Mouse (Mus musculus): ENCODE results near the gene Fam198a. TPM values are rescaled to one million over a fixed set of nuclear protein-coding genes. Genes with fewer than 3 reads are reported as not detected.

Fam198a gene
- 2.7 and 3.5 TPM in 2 replicates for polyA plus RNA-seq (2015; fragmentation: Nextera tagmentation; extraction: Ambion mirVana)

DNA sequence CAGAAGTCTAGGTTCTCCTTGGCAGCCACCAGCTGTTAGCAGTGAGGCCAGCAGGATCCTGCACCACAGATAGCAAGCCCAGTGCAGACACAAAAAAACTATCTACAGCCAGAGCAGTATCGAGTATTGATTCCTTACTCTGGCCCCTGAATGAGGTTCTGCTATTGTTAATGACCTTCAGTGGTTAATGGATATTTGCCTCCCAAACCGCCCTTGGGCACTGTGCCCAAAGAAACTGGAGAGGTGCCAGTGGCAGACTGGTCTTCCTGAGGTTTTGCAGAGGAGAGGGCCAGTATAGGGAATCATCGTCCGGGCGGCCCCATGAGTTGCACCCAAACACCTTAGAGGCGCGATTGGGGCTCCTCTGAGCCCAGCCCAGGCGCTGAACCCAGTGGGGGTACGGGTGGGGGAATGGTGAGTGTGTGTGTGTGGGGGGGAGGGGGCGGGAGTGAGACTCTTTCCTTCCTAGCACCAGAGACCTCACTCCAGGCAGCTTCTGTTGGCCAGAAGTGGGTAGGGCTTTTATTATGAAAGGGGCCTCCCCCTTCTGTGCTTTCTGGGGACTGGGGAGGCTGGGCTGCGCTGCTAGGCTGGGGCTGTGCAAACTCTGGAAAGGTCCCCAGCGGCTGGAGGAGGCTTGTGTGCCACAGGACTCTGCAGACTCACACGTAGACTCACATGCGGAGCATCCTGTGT, at the start of gene Fam198a:
TSS of gene Fam198a (plus strand) at position 571 of the 696 bp plus-strand sequence.
- Histone ChIP-seq H3K4me3 (ENCODE audit: low read length) (peak within 1 kb of the TSS; percentile 43), H3K4me2 (ENCODE audit: low read depth, low read length) (peak within 1 kb of the TSS; percentile 54), H3K4me1 (ENCODE audit: control insufficient read depth, insufficient read depth, low read length) (peaks cover 14% of the 10 kb centered on the region), H3K9me3 (ENCODE audit: control insufficient read depth, low read length) (no peaks in the 10 kb centered on the region), H3K9ac (ENCODE audit: low read depth, low read length) (peak within 1 kb of the TSS; percentile 64), H3K27ac (ENCODE audit: low read length) (peak within 1 kb of the TSS; percentile 65), H3K27me3 (replicated peaks; ENCODE audit: control insufficient read depth, insufficient read depth, low read length) (no peaks in the 10 kb centered on the region), H3K36me3 (ENCODE audit: control insufficient read depth, insufficient read depth, low read length) (no peaks in the 10 kb centered on the region)
- 2% methylated on average over 14 of the region's 14 CpGs for WGBS
- ATAC-seq = peak; percentile 91

DNA sequence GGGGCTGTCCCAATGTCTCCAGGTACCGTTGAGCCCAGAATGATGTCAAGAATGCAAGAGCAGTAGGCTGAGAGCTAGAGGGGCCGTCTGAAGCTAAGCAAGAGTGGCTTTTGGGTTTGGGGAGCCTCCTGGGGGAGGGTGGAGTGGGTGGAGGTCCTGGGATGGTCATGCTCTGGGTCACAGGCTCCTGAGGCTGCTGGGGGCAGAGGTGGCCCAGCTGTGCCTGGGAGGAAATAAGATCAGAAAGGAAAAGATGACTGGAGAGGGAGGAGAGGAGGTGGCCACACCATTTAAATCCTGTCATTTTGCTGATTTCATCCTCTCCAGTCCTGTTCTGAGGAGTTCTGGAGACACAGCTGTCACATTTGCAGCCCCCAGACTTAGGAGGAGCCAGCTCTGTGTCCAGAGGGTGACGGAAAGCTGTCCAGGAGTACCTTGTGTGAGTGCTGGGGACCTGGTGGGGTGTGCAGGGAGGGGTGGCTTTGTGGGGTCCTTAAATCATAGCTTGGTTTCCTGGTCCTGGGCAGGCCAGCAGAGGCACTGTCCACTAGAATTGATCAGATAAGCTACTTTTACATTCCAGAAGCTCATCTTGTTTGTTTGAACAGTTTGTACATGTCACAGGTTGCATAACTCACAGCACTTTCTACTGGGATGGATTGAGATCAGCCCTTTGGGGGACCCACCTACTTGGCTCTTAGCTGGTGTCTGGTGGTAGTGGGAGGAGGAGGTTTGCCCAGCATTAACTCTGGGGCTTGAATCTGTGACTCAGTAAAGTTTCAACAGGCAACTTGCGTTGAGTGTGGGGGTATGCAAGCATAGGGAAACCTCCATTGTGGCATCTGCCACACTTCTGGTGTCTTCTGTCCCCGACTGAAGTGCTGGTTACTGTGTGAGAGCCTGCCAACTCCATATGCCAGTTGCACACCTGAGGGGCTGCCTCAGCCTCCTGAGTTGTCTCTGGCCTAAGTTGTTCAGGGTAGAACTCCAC, 48.8 kb upstream of the Fam198a start:
- 66% methylated on average over 5 of the region's 5 CpGs for WGBS
- H3K27me3 ChIP-seq (replicated peaks; ENCODE audit: control insufficient read depth, insufficient read depth, low read length) = no peaks in the 10 kb centered on the region

DNA sequence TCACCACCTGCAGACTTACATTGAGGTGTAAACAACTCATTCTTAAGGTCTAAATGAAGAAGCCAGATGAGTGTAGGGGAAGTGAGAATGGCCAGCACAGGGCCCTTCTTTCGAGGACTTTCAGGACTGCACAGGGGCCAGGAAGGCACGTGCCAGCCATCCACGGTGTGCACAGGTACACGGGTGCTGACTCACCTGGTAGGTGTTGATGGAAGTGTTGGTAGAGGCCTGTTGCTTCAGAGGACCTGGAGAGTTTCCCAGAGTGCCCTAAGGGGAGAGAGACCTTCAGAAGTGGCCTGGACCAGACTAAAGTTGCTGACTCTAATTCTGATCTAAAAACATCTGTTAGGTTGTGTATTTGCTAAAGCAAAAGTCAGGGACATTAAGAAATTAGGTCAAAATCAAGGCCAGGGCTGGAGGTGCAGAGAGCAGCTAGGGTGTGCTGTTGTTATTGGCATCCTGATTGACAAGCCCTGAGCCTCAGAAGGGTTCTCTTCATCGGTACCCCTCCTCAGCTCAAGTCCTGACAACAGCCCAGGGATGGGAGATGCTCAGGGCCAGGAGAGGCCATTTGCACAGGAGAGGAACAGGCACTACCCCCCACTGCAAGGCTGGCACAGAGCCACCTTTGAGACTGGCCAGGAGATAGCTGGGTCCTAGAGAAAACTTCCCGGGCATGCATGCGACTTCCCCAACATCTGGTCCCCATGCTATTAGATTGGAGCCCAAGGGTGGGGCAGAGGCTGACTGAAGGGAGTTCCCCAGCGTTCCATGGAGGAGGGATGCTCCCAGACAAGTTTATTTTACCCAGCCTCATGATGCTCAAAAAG, 47.1 kb upstream of the Fam198a start:
- ATAC-seq = no peak
- H3K4me3 ChIP-seq (ENCODE audit: low read length) = no peak overlapping the region
- no peak overlapping the region for H3K9ac ChIP-seq (ENCODE audit: low read depth, low read length)
- H3K36me3 ChIP-seq (ENCODE audit: control insufficient read depth, insufficient read depth, low read length) = no peaks in the 10 kb centered on the region
- H3K27me3 ChIP-seq (replicated peaks; ENCODE audit: control insufficient read depth, insufficient read depth, low read length) = no peaks in the 10 kb centered on the region
- H3K4me1 ChIP-seq (ENCODE audit: control insufficient read depth, insufficient read depth, low read length) = no peaks in the 10 kb centered on the region
- WGBS = 70% methylated on average over 8 of the region's 8 CpGs
- H3K27ac ChIP-seq (ENCODE audit: low read length) = no peak overlapping the region
- no peak overlapping the region for H3K4me2 ChIP-seq (ENCODE audit: low read depth, low read length)
- H3K9me3 ChIP-seq (ENCODE audit: control insufficient read depth, low read length) = no peaks in the 10 kb centered on the region

More for the DNA sequence above, 48.8 kb upstream of the Fam198a start:
- no peaks in the 10 kb centered on the region for H3K36me3 ChIP-seq (ENCODE audit: control insufficient read depth, insufficient read depth, low read length)
- H3K27ac ChIP-seq (ENCODE audit: low read length) = no peak overlapping the region
- no peak overlapping the region for H3K4me2 ChIP-seq (ENCODE audit: low read depth, low read length)
- no peak overlapping the region for H3K9ac ChIP-seq (ENCODE audit: low read depth, low read length)
- H3K4me1 ChIP-seq (ENCODE audit: control insufficient read depth, insufficient read depth, low read length) = peaks cover 3% of the 10 kb centered on the region; the same call in 1 of the 2 replicates
- ATAC-seq = no peak
- H3K9me3 ChIP-seq (ENCODE audit: control insufficient read depth, low read length) = no peaks in the 10 kb centered on the region
- no peak overlapping the region for H3K4me3 ChIP-seq (ENCODE audit: low read length)

DNA sequence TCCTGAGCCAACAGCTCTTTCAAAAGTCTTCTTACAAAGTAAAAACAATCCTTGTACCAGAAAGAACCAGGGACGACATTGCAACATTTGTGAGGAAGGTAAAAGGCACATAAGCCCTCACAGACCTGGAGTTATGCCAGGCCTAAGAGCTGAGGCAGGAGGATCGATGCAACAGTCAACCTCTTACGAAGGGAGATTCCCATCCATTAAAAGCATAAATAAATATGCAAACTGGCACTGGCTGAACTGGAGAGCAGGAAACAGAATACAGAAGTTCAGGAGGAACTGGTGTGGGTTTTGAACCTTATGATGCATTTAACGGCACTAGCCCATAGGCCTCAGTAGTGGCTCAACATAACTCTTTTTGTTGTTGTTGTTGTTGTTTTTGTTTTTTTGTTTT, 46.5 kb upstream of the Fam198a start:
- no peak overlapping the region for H3K4me3 ChIP-seq (ENCODE audit: low read length)
- no peak for ATAC-seq
- H3K9ac ChIP-seq (ENCODE audit: low read depth, low read length) = no peak overlapping the region
- H3K4me1 ChIP-seq (ENCODE audit: control insufficient read depth, insufficient read depth, low read length) = no peaks in the 10 kb centered on the region
- H3K27ac ChIP-seq (ENCODE audit: low read length) = no peak overlapping the region
- H3K36me3 ChIP-seq (ENCODE audit: control insufficient read depth, insufficient read depth, low read length) = no peaks in the 10 kb centered on the region
- 81% methylated on average over 4 of the region's 4 CpGs for WGBS
- H3K27me3 ChIP-seq (replicated peaks; ENCODE audit: control insufficient read depth, insufficient read depth, low read length) = no peaks in the 10 kb centered on the region
- no peak overlapping the region for H3K4me2 ChIP-seq (ENCODE audit: low read depth, low read length)
- no peaks in the 10 kb centered on the region for H3K9me3 ChIP-seq (ENCODE audit: control insufficient read depth, low read length)

DNA sequence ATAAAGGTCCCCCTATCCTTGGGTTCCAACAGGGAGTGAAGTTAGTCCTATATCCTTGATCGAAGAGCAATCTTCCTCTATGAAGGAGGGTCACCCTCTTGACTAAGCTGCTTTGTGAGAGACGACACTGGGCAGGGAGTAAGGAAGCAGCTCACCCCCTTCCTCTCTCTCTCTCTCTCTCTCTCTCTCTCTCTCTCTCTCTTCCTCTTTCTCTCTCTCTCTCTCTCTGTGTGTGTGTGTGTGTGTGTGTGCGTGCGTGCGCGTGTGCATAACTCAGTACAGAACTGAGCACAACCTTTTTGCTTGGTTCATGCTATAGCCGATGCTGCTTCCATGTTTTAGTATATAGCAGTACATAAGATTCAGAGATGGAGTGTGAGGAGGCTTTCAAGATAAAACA, 45.8 kb upstream of the Fam198a start:
- no peak overlapping the region for H3K27ac ChIP-seq (ENCODE audit: low read length)
- no peak overlapping the region for H3K4me2 ChIP-seq (ENCODE audit: low read depth, low read length)
- WGBS = 92% methylated on average over 7 of the region's 7 CpGs
- no peaks in the 10 kb centered on the region for H3K27me3 ChIP-seq (replicated peaks; ENCODE audit: control insufficient read depth, insufficient read depth, low read length)
- H3K9me3 ChIP-seq (ENCODE audit: control insufficient read depth, low read length) = no peaks in the 10 kb centered on the region
- no peak for ATAC-seq
- H3K9ac ChIP-seq (ENCODE audit: low read depth, low read length) = no peak overlapping the region
- H3K36me3 ChIP-seq (ENCODE audit: control insufficient read depth, insufficient read depth, low read length) = no peaks in the 10 kb centered on the region
- no peak overlapping the region for H3K4me3 ChIP-seq (ENCODE audit: low read length)
- no peaks in the 10 kb centered on the region for H3K4me1 ChIP-seq (ENCODE audit: control insufficient read depth, insufficient read depth, low read length)

DNA sequence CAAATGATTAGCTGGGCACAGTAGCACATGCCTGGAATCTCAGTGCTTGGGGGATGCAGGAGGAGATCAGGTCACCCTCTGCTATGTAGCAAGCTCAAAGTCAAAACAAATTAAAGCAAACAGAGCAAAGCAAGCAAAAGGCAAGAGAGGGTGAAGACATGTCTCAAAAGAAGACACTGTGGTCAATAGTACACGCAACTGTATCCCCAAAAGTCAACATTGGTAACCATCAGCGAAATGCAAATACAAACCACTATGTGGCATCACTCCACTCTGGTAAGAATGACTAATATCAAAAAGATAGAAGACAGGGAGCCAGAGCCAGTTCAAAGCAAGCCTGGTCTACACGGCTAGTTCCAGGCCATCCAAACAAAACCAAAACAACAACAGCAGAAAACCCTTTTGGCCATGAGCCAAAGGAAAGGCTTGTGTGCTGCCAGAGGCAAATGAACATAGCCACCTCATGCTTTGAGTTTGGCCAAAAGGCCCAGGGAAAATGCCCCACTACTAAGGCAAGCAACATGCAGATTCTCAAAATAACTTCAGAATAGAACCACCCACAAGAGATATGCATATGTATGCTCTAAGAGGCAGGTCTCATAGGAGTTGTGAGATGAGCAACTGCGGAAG, 45.1 kb upstream of the Fam198a start:
- H3K4me3 ChIP-seq (ENCODE audit: low read length) = no peak overlapping the region
- H3K9ac ChIP-seq (ENCODE audit: low read depth, low read length) = no peak overlapping the region
- no peak overlapping the region for H3K27ac ChIP-seq (ENCODE audit: low read length)
- H3K27me3 ChIP-seq (replicated peaks; ENCODE audit: control insufficient read depth, insufficient read depth, low read length) = no peaks in the 10 kb centered on the region
- no peak overlapping the region for H3K4me2 ChIP-seq (ENCODE audit: low read depth, low read length)
- WGBS = 78% methylated on average over 4 of the region's 4 CpGs
- ATAC-seq = no peak
- no peaks in the 10 kb centered on the region for H3K9me3 ChIP-seq (ENCODE audit: control insufficient read depth, low read length)
- no peaks in the 10 kb centered on the region for H3K4me1 ChIP-seq (ENCODE audit: control insufficient read depth, insufficient read depth, low read length)
- H3K36me3 ChIP-seq (ENCODE audit: control insufficient read depth, insufficient read depth, low read length) = no peaks in the 10 kb centered on the region

DNA sequence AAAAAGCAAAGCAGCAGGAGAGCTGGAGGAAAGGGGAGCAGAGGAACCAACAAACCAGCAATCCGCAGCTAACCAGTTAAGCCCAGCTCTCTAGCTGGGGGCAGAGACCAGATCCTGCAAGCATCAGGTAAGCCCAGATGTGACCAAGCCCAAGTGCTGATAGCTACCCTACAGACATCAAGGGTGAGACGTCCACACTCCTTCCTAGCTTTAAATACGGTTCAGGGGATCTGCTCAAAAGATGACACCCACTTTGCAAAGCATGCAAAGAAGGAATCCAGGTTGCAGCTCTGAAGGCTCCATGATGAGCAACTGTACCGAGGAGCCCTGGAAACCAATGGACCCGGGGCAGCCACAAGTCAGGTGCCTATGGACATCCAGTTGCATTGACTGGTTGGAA, 44.3 kb upstream of the Fam198a start:
- WGBS = 84% methylated on average over 5 of the region's 5 CpGs
- H3K36me3 ChIP-seq (ENCODE audit: control insufficient read depth, insufficient read depth, low read length) = no peaks in the 10 kb centered on the region

DNA sequence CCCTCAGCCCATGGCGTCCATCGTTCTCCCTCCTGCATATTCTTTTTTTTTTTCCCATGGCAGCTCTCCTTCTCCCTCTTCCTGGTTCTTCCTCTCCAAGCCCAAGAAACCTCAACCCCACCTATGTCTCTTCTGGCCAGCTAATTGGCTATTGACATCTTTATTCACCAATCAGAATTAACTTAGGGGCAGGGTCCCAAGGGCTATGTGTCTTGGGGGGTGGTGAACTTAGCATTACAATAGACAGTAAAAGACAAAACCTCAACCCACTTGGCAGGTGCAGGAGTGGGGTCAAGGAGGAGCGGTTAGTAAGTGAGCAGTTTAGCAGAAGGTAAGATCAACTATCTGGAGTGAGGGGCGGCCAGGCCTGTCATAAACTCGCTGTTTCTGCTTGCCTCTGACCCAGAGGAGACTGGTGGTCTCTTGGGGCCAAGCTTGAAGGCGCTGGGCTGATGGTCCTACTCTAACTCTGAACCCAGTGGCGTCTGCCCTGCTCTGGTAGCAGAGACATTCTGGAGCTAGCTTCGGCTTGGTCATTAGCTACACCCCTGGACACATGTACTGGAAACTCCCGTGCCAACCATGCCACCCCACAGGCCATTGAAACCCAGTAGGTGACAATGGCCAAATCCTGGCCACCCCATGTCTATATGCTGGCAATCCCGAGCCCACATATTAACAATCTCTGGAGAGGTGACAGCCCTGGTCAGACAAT, 43.3 kb upstream of the Fam198a start:
- H3K4me1 ChIP-seq (ENCODE audit: control insufficient read depth, insufficient read depth, low read length) = no peaks in the 10 kb centered on the region
- H3K4me2 ChIP-seq (ENCODE audit: low read depth, low read length) = no peak overlapping the region
- no peak overlapping the region for H3K9ac ChIP-seq (ENCODE audit: low read depth, low read length)
- WGBS = 76% methylated on average over 10 of the region's 10 CpGs
- H3K27ac ChIP-seq (ENCODE audit: low read length) = no peak overlapping the region
- no peak overlapping the region for H3K4me3 ChIP-seq (ENCODE audit: low read length)
- H3K36me3 ChIP-seq (ENCODE audit: control insufficient read depth, insufficient read depth, low read length) = no peaks in the 10 kb centered on the region
- no peaks in the 10 kb centered on the region for H3K9me3 ChIP-seq (ENCODE audit: control insufficient read depth, low read length)
- no peaks in the 10 kb centered on the region for H3K27me3 ChIP-seq (replicated peaks; ENCODE audit: control insufficient read depth, insufficient read depth, low read length)
- ATAC-seq = no peak

More for the DNA sequence above, 44.3 kb upstream of the Fam198a start:
- Histone ChIP-seq H3K27me3 (replicated peaks; ENCODE audit: control insufficient read depth, insufficient read depth, low read length) (no peaks in the 10 kb centered on the region), H3K4me2 (ENCODE audit: low read depth, low read length) (no peak overlapping the region), H3K9ac (ENCODE audit: low read depth, low read length) (no peak overlapping the region), H3K4me1 (ENCODE audit: control insufficient read depth, insufficient read depth, low read length) (no peaks in the 10 kb centered on the region), H3K27ac (ENCODE audit: low read length) (no peak overlapping the region), H3K4me3 (ENCODE audit: low read length) (no peak overlapping the region), H3K9me3 (ENCODE audit: control insufficient read depth, low read length) (no peaks in the 10 kb centered on the region)
- ATAC-seq = no peak

Data from intestine, embryonic 16.5 days (tissue).